In the genomic region with DNA sequence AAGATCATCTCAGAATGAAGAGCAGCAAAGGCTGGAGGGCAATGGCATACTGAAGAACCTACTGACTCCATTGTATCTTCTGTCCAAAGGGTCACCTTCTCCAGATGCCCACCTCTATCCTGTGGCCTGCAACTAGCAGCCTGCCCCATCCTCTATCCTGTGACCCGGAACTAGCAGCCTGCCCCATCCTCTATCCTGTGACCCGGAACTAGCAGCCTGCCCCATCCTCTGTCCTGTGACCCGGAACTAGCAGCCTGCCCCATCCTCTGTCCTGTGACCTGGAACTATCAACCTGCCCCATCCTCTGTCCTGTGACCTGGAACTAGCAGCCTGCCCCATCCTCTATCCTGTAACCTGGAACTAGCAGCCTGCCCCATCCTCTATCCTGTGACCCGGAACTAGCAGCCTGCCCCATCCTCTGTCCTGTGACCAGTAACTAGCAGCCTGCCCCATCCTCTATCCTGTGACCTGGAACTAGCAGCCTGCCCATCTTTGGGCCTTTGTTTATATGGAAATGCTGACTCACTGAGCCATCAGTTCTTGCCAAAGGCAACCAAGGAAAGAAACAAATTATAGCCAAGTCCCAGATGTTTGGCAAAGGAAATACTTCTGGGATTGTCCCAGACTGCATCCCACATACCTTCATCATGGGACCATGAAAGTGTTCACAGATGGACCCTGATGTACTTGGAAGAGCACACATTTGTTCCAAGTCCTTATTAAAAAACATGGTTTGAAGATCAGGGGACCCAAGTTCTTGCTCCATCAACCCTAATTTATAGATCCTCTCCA, we compare ENCODE assay signal across 24 mouse cellular contexts. TPM values are rescaled to one million over a fixed set of nuclear protein-coding genes. Genes with fewer than 3 reads are reported as not detected.
DNase-seq lines count a peak whose midpoint lies in the region; TF ChIP-seq lines count a peak whose summit lies in the region.
"Had no signal": no experiment of that assay in that cellular context is flagged by ENCODE, and none has a peak within 500 bp of the region (broad histone marks: within the 10 kb centered on the region; RNA-seq: fewer than 3 reads in every experiment).

No protein-coding gene starts in this region.

- no peaks in the 10 kb centered on the region for H3K36me3 ChIP-seq in kidney, adult 2 months (ENCODE audit: control insufficient read depth, insufficient read depth, low read length)
- no peaks in the 10 kb centered on the region for H3K36me3 ChIP-seq in hindbrain, embryonic 10.5 days
- H3K36me3 ChIP-seq: forebrain, embryonic 15.5 days; hindbrain, embryonic 13.5 days; liver, embryonic 15.5 days; midbrain, embryonic 13.5 days had no signal

- 53% methylated on average over 4 of the region's 4 CpGs for WGBS in kidney, adult 2 months
- WGBS in hindbrain, embryonic 10.5 days = 69% methylated on average over 4 of the region's 4 CpGs

- DNase-seq in kidney, adult 2 months = peak; percentile 25
- no peak for DNase-seq in kidney, postnatal 10 days
- peak; percentile 85 for DNase-seq in NIH3T3 (ENCODE audit: low read depth)
- peak; percentile 16 for DNase-seq in heart, postnatal 25 days (ENCODE audit: low spot score)
- DNase-seq in right cerebral cortex, postnatal 4 days = no peak
- DNase-seq in hindbrain, embryonic 10.5 days (ENCODE audit: low spot score) = no peak
- DNase-seq: layer of hippocampus, postnatal 36 days; left cerebral cortex, postnatal 4 days; lung, postnatal 4 days; thymus, postnatal 14 days had no signal

- no peaks in the 10 kb centered on the region for H3K9me3 ChIP-seq in hindbrain, embryonic 10.5 days
- H3K9me3 ChIP-seq: forebrain, embryonic 15.5 days; hindbrain, embryonic 13.5 days; liver, embryonic 15.5 days; midbrain, embryonic 13.5 days had no signal

- H3K4me1 ChIP-seq in kidney, adult 2 months (ENCODE audit: control insufficient read depth, insufficient read depth, low read length) = no peaks in the 10 kb centered on the region
- H3K4me1 ChIP-seq in embryonic fibroblast, embryonic 13.5 days (ENCODE audit: control insufficient read depth, insufficient read depth, low read length) = no peaks in the 10 kb centered on the region; the same call in none of the 2 replicates
- H3K4me1 ChIP-seq in hindbrain, embryonic 10.5 days (replicated peaks) = peaks cover 19% of the 10 kb centered on the region
- H3K4me1 ChIP-seq: forebrain, embryonic 15.5 days; liver, embryonic 15.5 days had no signal

- intact Hi-C loops in heart, postnatal 25 days (cut with DNase I) = no loop called here

- no peak for TF ChIP-seq CTCF in kidney, adult 2 months (conservative IDR thresholded peaks at IDR 0.05; ENCODE audit: insufficient read depth, insufficient read length, low read depth, low read length)
- no peak for TF ChIP-seq CTCF in embryonic fibroblast, embryonic 13.5 days (IDR thresholded peaks at IDR 0.05; ENCODE audit: borderline replicate concordance, insufficient read depth, low read length)

- no peaks in the 10 kb centered on the region for H3K27me3 ChIP-seq in kidney, adult 2 months (replicated peaks; ENCODE audit: control insufficient read depth, insufficient read depth, low read length)
- H3K27me3 ChIP-seq in hindbrain, embryonic 10.5 days (ENCODE audit: insufficient read depth, poor library complexity, severe bottlenecking) = no peaks in the 10 kb centered on the region
- H3K27me3 ChIP-seq: CH12.LX; forebrain, embryonic 15.5 days; hindbrain, embryonic 13.5 days; liver, embryonic 15.5 days; midbrain, embryonic 13.5 days; Patski had no signal

- no peak overlapping the region for H3K4me3 ChIP-seq in kidney, adult 2 months (ENCODE audit: insufficient read depth, low read depth, low read length)
- H3K4me3 ChIP-seq in embryonic fibroblast, embryonic 13.5 days (ENCODE audit: insufficient read depth, low read length) = no peak overlapping the region
- no peak overlapping the region for H3K4me3 ChIP-seq in hindbrain, embryonic 10.5 days
- H3K4me3 ChIP-seq: forebrain, embryonic 15.5 days; hindbrain, embryonic 13.5 days; liver, embryonic 15.5 days; midbrain, embryonic 13.5 days; myocyte had no signal

- TF ChIP-seq POLR2A in kidney, adult 2 months (IDR thresholded peaks at IDR 0.05; ENCODE audit: low read depth, low read length) = no peak
- no peak for TF ChIP-seq POLR2A in embryonic fibroblast, embryonic 13.5 days (IDR thresholded peaks at IDR 0.05; ENCODE audit: low read depth, low read length)

- no peak overlapping the region for H3K27ac ChIP-seq in kidney, adult 2 months (ENCODE audit: insufficient read depth, low read depth, low read length)
- H3K27ac ChIP-seq in embryonic fibroblast, embryonic 13.5 days (ENCODE audit: insufficient read depth, low read length) = peak overlapping the region; percentile 82
- no peak overlapping the region for H3K27ac ChIP-seq in hindbrain, embryonic 10.5 days
- H3K27ac ChIP-seq: forebrain, embryonic 15.5 days; hindbrain, embryonic 13.5 days; liver, embryonic 15.5 days; midbrain, embryonic 13.5 days; stomach, postnatal 0 days had no signal

RNA-seq across cellular contexts. Expression of gene Ces1a, which starts 7.0 kb away (rescaled TPM):
- polyA plus RNA-seq in kidney, adult 2 months (2012; rRNA removed) = not detected in 2 replicates
- 0.44 TPM in 1 of 2 replicates, not detected in the other for polyA plus RNA-seq in embryonic fibroblast, embryonic 13.5 days (2011; ENCODE audit: insufficient read length, low read depth, missing spikeins)
- not detected for total RNA-seq in heart, postnatal 25 days (2021)
- not detected in 2 replicates for polyA plus RNA-seq in hindbrain, embryonic 10.5 days (2016; fragmentation: Nextera tagmentation; extraction: Ambion mirVana)
- total RNA-seq: adrenal gland, adult 18-20 months; CH12.LX; granulocyte monocyte progenitor cell, adult 5-6 weeks; layer of hippocampus, postnatal 36 days; left cerebral cortex, postnatal 4 days; neutrophil, adult 5-6 weeks had no signal
- polyA plus RNA-seq: forebrain, embryonic 15.5 days; hindbrain, embryonic 13.5 days; intestine, embryonic 16.5 days; liver, embryonic 15.5 days; midbrain, embryonic 13.5 days; Patski; spleen, adult 2 months; stomach, postnatal 0 days had no signal

RNA-seq across cellular contexts. Expression of gene Ces1b, which starts 38.8 kb away (rescaled TPM):
- not detected in 2 replicates for polyA plus RNA-seq in kidney, adult 2 months (2012; rRNA removed)
- polyA plus RNA-seq in embryonic fibroblast, embryonic 13.5 days (2011; ENCODE audit: insufficient read length, low read depth, missing spikeins) = not detected in 2 replicates
- total RNA-seq in heart, postnatal 25 days (2021) = not detected
- polyA plus RNA-seq in hindbrain, embryonic 10.5 days (2016; fragmentation: Nextera tagmentation; extraction: Ambion mirVana) = not detected in 2 replicates
- total RNA-seq: adrenal gland, adult 18-20 months; CH12.LX; granulocyte monocyte progenitor cell, adult 5-6 weeks; layer of hippocampus, postnatal 36 days; left cerebral cortex, postnatal 4 days; neutrophil, adult 5-6 weeks had no signal
- polyA plus RNA-seq: forebrain, embryonic 15.5 days; hindbrain, embryonic 13.5 days; liver, embryonic 15.5 days; midbrain, embryonic 13.5 days; myocyte; Patski; spleen, adult 2 months had no signal

Comparison
In these comparisons a context has a peak if more than half of its experiments do, and no peak if none do; other contexts are left out.
1. DNase-seq: peak in kidney, adult 2 months (single experiment), NIH3T3 (single experiment) and heart, postnatal 25 days (single experiment); none in kidney, postnatal 10 days (single experiment), right cerebral cortex, postnatal 4 days (single experiment) and hindbrain, embryonic 10.5 days (single experiment).